Mouse (Mus musculus): ENCODE measurements around the gene Pianp. TPM values are rescaled to one million over a fixed set of nuclear protein-coding genes. Genes with fewer than 3 reads are reported as not detected.

The Pianp gene
- under 1 TPM; 0.90 to 0.98 TPM for total RNA-seq (2023)

DNA sequence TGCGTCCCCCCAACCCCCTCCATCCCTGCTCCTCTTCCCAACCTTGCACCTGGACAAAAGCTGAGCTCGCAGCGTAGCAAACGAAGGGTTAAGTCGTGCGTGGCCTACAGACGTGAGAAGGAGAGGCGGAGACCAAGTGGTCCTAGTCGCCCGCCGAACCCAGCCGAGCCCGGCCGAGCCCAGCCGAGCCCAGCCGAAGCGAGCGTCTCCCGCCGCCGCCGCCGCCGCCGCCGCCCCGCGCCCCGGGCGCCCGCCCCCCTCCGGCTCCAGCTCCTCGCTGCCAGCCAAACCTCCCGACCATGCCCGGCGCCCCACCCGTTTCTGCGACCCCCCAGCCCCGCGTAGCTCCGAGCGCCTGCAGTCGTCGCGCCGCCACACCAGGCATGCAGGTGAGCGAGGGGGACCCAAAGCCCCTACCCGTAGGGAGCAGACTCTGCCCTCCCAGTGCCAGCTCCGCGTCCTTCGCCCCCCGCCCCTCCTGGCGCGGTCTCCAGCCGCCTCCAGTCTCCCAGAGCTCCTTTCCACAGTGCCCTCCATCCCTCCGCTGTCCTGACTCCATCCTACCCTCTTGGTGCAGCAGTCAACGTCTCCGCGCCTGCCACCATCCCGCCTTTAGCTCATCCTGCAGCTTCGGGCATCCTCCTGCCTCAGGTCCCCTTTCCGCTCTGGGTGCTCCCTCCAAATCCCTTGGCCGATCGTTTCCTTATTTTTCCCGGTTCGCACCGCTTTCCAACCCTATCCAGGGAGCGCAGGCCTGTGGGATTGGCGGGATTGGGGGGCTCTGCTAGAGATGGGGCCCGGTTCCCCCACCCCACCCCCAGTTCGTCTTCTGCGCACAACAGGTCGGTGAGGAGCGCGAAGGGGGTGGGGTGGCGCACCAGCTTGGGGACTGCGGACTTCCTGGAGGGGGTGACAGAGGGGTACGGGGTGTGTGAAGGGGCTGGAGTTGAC, at the start of gene Pianp:
TSS of gene Pianp (plus strand) at position 144 of the 951 bp plus-strand sequence.

DNA sequence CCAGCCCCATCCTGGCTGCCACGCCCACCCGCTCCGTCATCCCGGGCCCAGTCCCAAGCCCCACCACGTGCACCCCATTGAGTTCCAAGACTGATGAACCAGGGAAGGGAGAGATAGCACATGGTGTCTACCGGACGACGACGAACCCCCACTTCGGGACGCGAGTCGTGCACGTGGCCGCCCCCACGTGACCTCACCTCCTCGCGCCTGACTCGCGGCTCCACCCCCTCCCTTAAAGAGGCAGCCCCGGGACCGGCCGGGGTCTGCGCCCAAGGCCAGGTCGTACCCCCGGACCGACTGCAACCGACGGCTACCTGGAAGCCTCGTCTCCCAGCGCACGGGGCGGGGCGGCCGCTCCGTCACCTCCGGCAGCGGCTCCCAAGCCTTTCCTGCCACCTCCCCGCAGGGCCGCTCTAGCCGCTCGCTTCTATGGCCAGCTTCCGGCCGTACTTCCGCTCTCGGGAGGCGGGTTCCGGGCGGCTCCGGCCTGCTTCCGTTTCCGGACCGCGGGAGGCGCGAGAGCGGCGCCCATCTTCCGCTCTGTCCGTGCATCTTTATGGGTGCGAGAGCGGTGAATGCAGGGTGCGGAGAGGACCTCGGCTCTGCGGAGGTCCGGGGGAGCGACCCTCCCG, 31.3 kb upstream of the Pianp start, which contains the start of gene Cops7a:
TSS of gene Cops7a (minus strand) at position 451 of the 632 bp plus-strand sequence.

DNA sequence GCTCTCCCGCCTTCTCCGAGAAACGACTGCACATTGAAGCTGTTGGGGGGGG, 12.5 kb downstream of the Pianp start, which contains the start of gene Zfp384:
TSS of gene Zfp384 (plus strand) at position 17 of the 52 bp plus-strand sequence.

DNA sequence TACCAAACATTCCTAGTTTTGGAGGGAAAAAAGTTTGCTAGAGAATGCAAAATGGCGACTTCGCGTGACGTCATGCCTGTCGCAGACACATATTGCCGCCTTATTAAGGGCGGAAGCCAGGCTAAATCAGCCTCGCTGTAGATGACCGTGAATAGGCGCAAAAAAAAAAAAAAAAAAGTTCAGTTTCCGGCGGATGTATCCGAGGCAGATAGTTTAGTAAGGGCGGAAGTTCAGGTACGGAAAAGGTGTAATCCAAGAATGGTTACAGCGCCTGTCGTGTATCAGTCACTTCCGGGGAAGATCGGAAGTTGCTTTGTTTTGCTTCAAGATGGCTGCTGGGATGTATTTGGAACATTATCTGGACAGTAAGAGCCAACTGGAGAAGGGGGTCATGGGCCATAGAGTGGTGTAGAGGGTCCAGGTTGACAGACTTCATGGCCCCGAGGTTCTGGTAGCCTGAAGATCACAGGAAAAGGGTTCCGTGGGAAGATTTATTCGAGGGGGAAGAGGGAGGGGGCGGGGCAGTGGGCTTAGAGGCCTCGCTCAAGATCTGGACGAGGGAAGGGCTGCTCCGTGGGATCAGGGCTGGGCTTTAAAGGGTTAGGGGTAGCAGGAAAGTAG, 43.1 kb downstream of the Pianp start, which contains the start of gene Ing4:
TSS of gene Ing4 (plus strand) at position 228 of the 621 bp plus-strand sequence.

DNA sequence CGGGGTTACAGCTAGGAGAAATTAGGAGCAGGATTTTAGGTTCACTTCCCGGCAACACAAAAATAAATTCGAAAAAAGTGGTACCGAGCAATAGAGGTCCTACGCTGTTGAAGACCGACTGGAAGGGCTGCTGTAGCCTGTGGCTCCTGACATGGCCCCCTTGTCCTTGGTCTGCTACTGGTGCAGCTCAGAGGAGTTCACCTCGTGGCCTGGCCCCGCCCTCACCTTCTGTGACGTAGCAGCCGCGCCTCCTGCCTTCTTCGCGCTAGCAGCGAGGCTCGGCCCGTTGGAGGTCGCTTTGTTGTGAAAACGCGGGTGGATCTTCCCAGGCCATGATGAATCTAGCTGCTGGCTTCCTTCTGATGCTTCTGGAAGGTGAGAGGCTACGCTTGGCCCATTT, 53.2 kb downstream of the Pianp start, which contains the start of gene Acrbp:
TSS of gene Acrbp (plus strand) at position 12 of the 400 bp plus-strand sequence.

Other genes starting within 250 kb of the Pianp start
- 1 to 10 TPM in 1 of 2 experiments, not detected in 1; 6.9 TPM for gene Gm45234, start 240.7 kb upstream of the Pianp start, total RNA-seq (2023)
- gene Atn1, start 240.2 kb upstream of the Pianp start, total RNA-seq (2023): 100 to 1,000 TPM; 134 to 156 TPM
- 1 to 10 TPM; 3.3 to 3.8 TPM for gene Eno2, start 227.0 kb upstream of the Pianp start, total RNA-seq (2023)
- 10 to 100 TPM in 1 of 2 experiments, 1 to 10 TPM in 1; 6.7 to 10.5 TPM for gene Lrrc23, start 217.0 kb upstream of the Pianp start, total RNA-seq (2023)
- 1 to 10 TPM; 1.1 to 3.6 TPM for gene Spsb2, start 188.0 kb upstream of the Pianp start, total RNA-seq (2023)
- gene Tpi1, start 182.4 kb upstream of the Pianp start, total RNA-seq (2023): 10 to 100 TPM; 37.5 to 43.1 TPM
- 10 to 100 TPM; 66.7 to 74.2 TPM for gene Usp5, start 167.2 kb upstream of the Pianp start, total RNA-seq (2023)
- 1 to 10 TPM; 3.1 to 7.1 TPM for gene Cdca3, start 167.1 kb upstream of the Pianp start, total RNA-seq (2023)
- gene Gnb3, start 156.4 kb upstream of the Pianp start, total RNA-seq (2023): not detected
- under 1 TPM; 0.21 to 0.64 TPM for gene P3h3, start 138.9 kb upstream of the Pianp start, total RNA-seq (2023)
- 1 to 10 TPM; 1.7 to 2.3 TPM for gene Gpr162, start 132.7 kb upstream of the Pianp start, total RNA-seq (2023)
- 100 to 1,000 TPM; 241 to 278 TPM for gene Cd4, start 108.5 kb upstream of the Pianp start, total RNA-seq (2023)
- 10 to 100 TPM in 1 of 2 experiments, 1 to 10 TPM in 1; 8.8 to 10.2 TPM for gene Lag3, start 85.0 kb upstream of the Pianp start, total RNA-seq (2023)
- gene Ptms, start 76.6 kb upstream of the Pianp start, total RNA-seq (2023): 10 to 100 TPM; 43.8 to 56.4 TPM
- gene Mlf2, start 65.3 kb upstream of the Pianp start, total RNA-seq (2023): 100 to 1,000 TPM in 1 of 2 experiments, 10 to 100 TPM in 1; 90.3 to 110 TPM
- gene Cops7a, start 31.2 kb upstream of the Pianp start, total RNA-seq (2023): 10 to 100 TPM; 37.3 to 49.3 TPM
- 10 to 100 TPM; 78.2 to 92.7 TPM for gene Zfp384, start 12.5 kb downstream of the Pianp start, total RNA-seq (2023)
- gene Ing4, start 43.1 kb downstream of the Pianp start, total RNA-seq (2023): 10 to 100 TPM; 76.9 to 88.3 TPM
- gene Acrbp, start 53.0 kb downstream of the Pianp start, total RNA-seq (2023): 10 to 100 TPM; 15.8 to 19.3 TPM
- gene Lpar5, start 71.2 kb downstream of the Pianp start, total RNA-seq (2023): 10 to 100 TPM; 24.2 to 32.6 TPM
- gene Chd4, start 99.3 kb downstream of the Pianp start, total RNA-seq (2023): 100 to 1,000 TPM; 305 to 319 TPM
- gene Nop2, start 135.2 kb downstream of the Pianp start, total RNA-seq (2023): 10 to 100 TPM; 40.2 to 48.8 TPM
- 10 to 100 TPM; 32.4 to 38.0 TPM for gene Iffo1, start 148.5 kb downstream of the Pianp start, total RNA-seq (2023)
- gene Gapdh, start 169.8 kb downstream of the Pianp start, total RNA-seq (2023): 100 to 1,000 TPM; 489 to 500 TPM
- gene Ncapd2, start 195.0 kb downstream of the Pianp start, total RNA-seq (2023): 10 to 100 TPM; 37.7 to 50.9 TPM
- gene Mrpl51, start 195.1 kb downstream of the Pianp start, total RNA-seq (2023): 10 to 100 TPM; 31.9 to 37.3 TPM
- 100 to 1,000 TPM; 124 to 130 TPM for gene Vamp1, start 218.9 kb downstream of the Pianp start, total RNA-seq (2023)
- 10 to 100 TPM; 50.8 to 54.1 TPM for gene Tapbpl, start 235.2 kb downstream of the Pianp start, total RNA-seq (2023)
- gene Cd27, start 240.3 kb downstream of the Pianp start, total RNA-seq (2023): 100 to 1,000 TPM; 272 to 287 TPM

Measured in T-cell, adult 66 days (primary cell).